Mouse (Mus musculus): ENCODE results near the gene Eif2ak4.

- no peak for TF ChIP-seq CTCF (IDR thresholded peaks at IDR 0.05; ENCODE audit: low read depth, low read length)
- TF ChIP-seq GATA1 (IDR thresholded peaks at IDR 0.05; ENCODE audit: borderline replicate concordance, low read length), result no peak
- no peak for TF ChIP-seq POLR2AphosphoS5 (IDR thresholded peaks at IDR 0.05; ENCODE audit: insufficient replicate concordance, low read depth, low read length)
- TF ChIP-seq TAL1 (conservative IDR thresholded peaks at IDR 0.05; ENCODE audit: low read depth, low read length), result no peak
- no peak for TF ChIP-seq GATA2 (IDR thresholded peaks at IDR 0.05; ENCODE audit: borderline replicate concordance, low read depth, low read length)
Observed at GRCm38 (mm10) chr2:118483032-118483431, 94.6 kb downstream of the Eif2ak4 start.

All from G1E (cell line).